Mouse (Mus musculus): ENCODE measurements around the gene Vmn1r78.
"Not testable (repeated sequence)": the region's sequence is repeated elsewhere in the genome, so short reads cannot be mapped to it uniquely, and the experiment has no call there.

The Vmn1r78 gene

DNA sequence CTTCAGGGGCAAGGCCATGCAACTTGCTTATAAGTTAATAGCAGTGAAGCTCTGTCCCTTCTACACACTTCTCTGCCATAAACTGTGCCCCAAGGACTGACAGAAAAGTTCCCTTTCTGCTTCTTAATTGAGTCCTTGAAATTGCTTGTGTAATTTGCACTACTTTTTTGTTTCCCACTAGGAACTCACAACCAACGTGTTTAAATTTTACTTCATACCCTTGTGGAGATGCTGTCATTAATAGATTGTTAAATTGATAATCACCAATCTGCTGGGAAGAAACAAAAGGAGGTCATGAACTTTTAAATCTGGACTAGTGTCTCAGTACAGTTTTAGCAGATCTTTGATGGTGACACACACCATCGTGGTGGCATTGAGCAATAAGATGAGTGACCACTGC is at the start of gene Vmn1r78:
Gene Vmn1r78 (plus strand): TSS at position 301 of the 400 bp plus-strand sequence.
- no peak for DNase-seq

DNA sequence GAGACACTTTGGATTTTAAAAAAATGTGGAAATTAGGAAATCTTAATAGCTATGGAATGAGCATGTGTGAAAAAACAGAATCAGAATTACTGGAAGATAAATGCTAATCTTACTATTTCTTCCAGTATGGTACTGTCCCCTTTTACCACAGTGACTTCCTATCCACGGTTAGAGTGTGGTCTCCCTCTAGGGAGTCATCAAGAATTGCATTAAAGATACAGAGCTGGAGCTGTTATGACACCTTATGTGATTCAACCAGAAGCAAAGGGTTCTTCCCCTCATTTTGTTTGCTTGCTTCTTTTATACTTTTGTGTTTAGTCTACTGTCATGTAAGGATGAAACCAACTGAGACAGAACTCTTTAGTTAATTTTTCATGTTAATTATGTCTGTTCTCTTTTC is 6.4 kb downstream of the Vmn1r78 start:
- not testable (repeated sequence) for DNase-seq

DNA sequence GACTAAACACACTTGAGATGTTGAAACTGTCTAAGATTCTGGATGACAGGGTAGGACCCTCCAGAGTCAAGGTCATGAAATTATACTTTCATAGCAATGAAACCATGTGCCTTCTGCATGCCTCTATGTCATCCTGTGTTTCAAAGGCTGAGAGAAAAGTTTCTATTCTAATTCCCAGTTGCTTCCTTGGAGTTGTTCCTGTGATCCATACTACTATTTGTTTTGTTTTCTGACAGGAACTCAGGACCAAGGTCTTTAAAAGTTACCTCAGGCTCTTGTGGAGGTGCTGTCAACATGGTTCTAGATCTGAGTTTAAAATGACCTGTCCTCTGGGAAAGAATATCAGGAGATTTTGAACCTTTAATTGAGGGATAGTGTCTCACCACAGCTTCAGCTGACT is 20.9 kb downstream of the Vmn1r78 start, which contains the start of gene Vmn1r79:
Gene Vmn1r79 (plus strand): TSS at position 301 of the 400 bp plus-strand sequence.
- not testable (repeated sequence) for DNase-seq

DNA sequence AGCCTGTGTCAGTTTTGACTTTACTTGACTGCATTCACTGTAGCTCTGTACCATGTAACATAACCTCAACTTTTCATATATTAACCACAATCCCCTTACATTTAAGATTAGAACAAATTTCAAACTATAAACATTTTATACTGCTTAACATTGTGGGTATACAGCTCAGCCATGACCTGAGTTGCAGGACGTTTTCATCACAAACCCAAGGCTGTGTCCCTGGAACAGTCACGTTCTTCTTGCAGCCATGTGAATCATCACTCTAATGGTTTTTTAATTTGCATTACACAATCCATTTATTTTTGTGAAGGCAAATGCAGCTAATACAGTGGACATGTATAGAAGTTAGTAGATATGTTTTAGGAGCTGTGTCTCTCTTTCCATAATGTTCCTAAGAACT is 22.9 kb downstream of the Vmn1r78 start:
- not testable (repeated sequence) for DNase-seq

DNA sequence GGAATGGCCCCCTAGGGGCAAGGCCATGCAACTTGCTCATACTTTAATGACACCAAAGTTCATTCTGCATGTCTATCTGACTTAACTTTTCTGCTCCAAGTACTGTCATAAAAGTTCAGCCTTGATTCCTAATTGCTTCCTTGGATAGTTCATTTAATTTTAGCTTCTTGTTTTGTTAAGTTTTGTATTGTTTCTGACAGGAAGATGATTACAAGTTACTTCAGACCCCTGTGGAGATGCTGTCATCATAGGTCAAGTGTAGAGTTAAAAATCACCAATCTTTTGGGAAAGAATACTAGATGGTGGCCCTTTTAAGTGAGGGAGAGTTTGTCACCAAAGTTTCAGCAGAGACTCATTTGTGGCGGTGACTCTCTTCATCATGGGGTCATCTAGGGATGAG is 38.9 kb downstream of the Vmn1r78 start, which contains the start of gene Vmn1r80:
Gene Vmn1r80 (plus strand): TSS at position 301 of the 400 bp plus-strand sequence.
- DNase-seq = no peak

DNA sequence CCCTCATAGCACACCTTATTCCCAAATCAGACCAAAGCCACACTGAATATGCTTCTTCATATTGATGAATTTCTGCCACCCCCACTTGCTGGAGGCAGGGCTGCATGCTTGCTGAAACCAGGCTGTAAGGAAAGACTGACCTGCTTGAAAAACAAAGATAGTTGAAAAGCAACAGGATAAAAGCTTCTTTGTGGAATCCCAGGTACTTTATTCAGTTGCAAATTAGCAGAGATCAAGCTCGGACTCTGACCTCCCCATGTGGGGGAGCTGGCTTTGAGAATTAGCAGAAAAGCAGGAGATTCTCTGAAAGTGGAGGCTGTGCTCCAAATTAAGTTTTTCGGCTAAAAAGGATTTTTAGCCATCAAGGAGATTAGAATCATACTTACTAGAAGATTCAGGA is 54.1 kb downstream of the Vmn1r78 start:
- DNase-seq = no peak

Data from lung, postnatal 4 days (tissue).